Mouse (Mus musculus) midbrain, embryonic 12.5 days (tissue): ENCODE measurements at regions not wholly inside any gene's neighbourhood (a gene's known extent, or its start where the extent isn't known, plus 50 kb on each side); places are given as distances from the start of the nearest gene placed in this dataset.
"Not testable (repeated sequence)": the region's sequence is repeated elsewhere in the genome, so short reads cannot be mapped to it uniquely, and the experiment has no call there.

ENCODE experiments used
- ATAC-seq: fragments of 200-750 bp; cut with Nextera tagmentation; 2 replicates; pipeline ENCODE4 v1.8.0; 2017; ENCODE audit warnings: low read depth, moderate TSS enrichment, moderate library complexity; ENCODE audit not compliant: low FRiP score
- H3K27ac ChIP-seq: fragments of 300-500 bp; sonication (generic); replicated peaks from 2 replicates; pipeline ENCODE4 v1.5.1; 2016; ENCODE audit warnings: mild to moderate bottlenecking
- H3K27me3 ChIP-seq: fragments of 300-500 bp; sonication (generic); 2 replicates; pipeline ENCODE4 v1.6.1; 2016; ENCODE audit warnings: mild to moderate bottlenecking
- H3K36me3 ChIP-seq: fragments of 300-500 bp; sonication (generic); 2 replicates; pipeline ENCODE4 v1.6.1; 2016
- H3K4me1 ChIP-seq: fragments of 300-500 bp; sonication (generic); 2 replicates; pipeline ENCODE4 v1.6.1; 2016
- H3K4me2 ChIP-seq: fragments of 300-500 bp; sonication (generic); replicated peaks from 2 replicates; pipeline ENCODE4 v1.6.1; 2016; ENCODE audit warnings: mild to moderate bottlenecking, moderate library complexity
- H3K4me3 ChIP-seq: fragments of 300-500 bp; sonication (generic); 2 replicates; pipeline ENCODE4 v1.5.1; 2016; ENCODE audit warnings: mild to moderate bottlenecking
- H3K9ac ChIP-seq: fragments of 300-500 bp; sonication (generic); replicated peaks from 2 replicates; pipeline ENCODE4 v1.6.1; 2016; ENCODE audit warnings: mild to moderate bottlenecking, moderate library complexity
- H3K9me3 ChIP-seq: fragments of 300-500 bp; sonication (generic); 2 replicates; pipeline ENCODE4 v1.6.1; 2016; ENCODE audit warnings: mild to moderate bottlenecking
- WGBS: fragments of 180-500 bp; shearing (Covaris S2); methylation state at CpG from one replicate; pipeline ENCODE4 v1.1.7; 2016; 5-methylcytosine and 5-hydroxymethylcytosine counted together

GRCm38 (mm10) chr1:157048996-157049395, 59.5 kb downstream of the Tex35 start:
- Histone ChIP-seq H3K4me3 (no peak overlapping the region), H3K27me3 (0 out of 2 replicates have a peak, but pooled peaks cover 16% of the 10 kb centered on the region), H3K27ac (no peak overlapping the region), H3K4me1 (peaks cover 19% of the 10 kb centered on the region), H3K9me3 (no peaks in the 10 kb centered on the region), H3K4me2 (no peak overlapping the region), H3K9ac (no peak overlapping the region), H3K36me3 (no peaks in the 10 kb centered on the region)
- 0 out of 2 replicates have a peak, but pooled peaks have one; percentile 11 for ATAC-seq
- 86% methylated on average over 3 of the region's 3 CpGs for WGBS

GRCm38 (mm10) chr1:157048201-157048923, 60.1 kb downstream of the Tex35 start:
- Histone ChIP-seq H3K27me3 (0 out of 2 replicates have a peak, but pooled peaks cover 16% of the 10 kb centered on the region), H3K4me2 (0 out of 2 replicates have a peak overlapping the region, but pooled peaks have one; percentile 8), H3K36me3 (no peaks in the 10 kb centered on the region), H3K27ac (no peak overlapping the region; the same call in 1 of the 2 replicates), H3K4me3 (no peak overlapping the region), H3K9ac (no peak overlapping the region), H3K4me1 (peaks cover 19% of the 10 kb centered on the region), H3K9me3 (no peaks in the 10 kb centered on the region)
- peak; percentile 68 for ATAC-seq
- WGBS = 5% methylated on average over 11 of the region's 11 CpGs

GRCm38 (mm10) chr1:157047751-157048200, 60.7 kb downstream of the Tex35 start:
- Histone ChIP-seq H3K36me3 (no peaks in the 10 kb centered on the region), H3K4me1 (peaks cover 19% of the 10 kb centered on the region), H3K27ac (no peak overlapping the region), H3K4me3 (no peak overlapping the region), H3K9ac (no peak overlapping the region), H3K27me3 (0 out of 2 replicates have a peak, but pooled peaks cover 16% of the 10 kb centered on the region), H3K4me2 (no peak overlapping the region), H3K9me3 (no peaks in the 10 kb centered on the region)
- ATAC-seq = peak; percentile 35
- 48% methylated on average over 4 of the region's 4 CpGs for WGBS

GRCm38 (mm10) chr1:157046760-157047182, 61.7 kb downstream of the Tex35 start:
- 82% methylated on average over 4 of the region's 4 CpGs for WGBS
- Histone ChIP-seq H3K4me2 (no peak overlapping the region), H3K36me3 (no peaks in the 10 kb centered on the region), H3K4me1 (peaks cover 19% of the 10 kb centered on the region), H3K9ac (no peak overlapping the region), H3K27me3 (0 out of 2 replicates have a peak, but pooled peaks cover 14% of the 10 kb centered on the region), H3K4me3 (no peak overlapping the region), H3K9me3 (no peaks in the 10 kb centered on the region), H3K27ac (no peak overlapping the region)
- ATAC-seq = no peak

- Histone ChIP-seq H3K4me1 (peaks cover 37% of the 10 kb centered on the region), H3K9ac (no peak overlapping the region), H3K4me2 (peak overlapping the region; percentile 25; the same call in 1 of the 2 replicates), H3K4me3 (no peak overlapping the region), H3K27ac (peak overlapping the region; percentile 83), H3K9me3 (no peaks in the 10 kb centered on the region), H3K36me3 (no peaks in the 10 kb centered on the region), H3K27me3 (no peaks in the 10 kb centered on the region)
- ATAC-seq = peak; percentile 32
- 10% methylated on average over 2 of the region's 4 CpGs for WGBS
Measured at GRCm38 (mm10) chr1:157039836-157040196, 68.7 kb downstream of the Tex35 start.

GRCm38 (mm10) chr1:157039016-157039835, 69.3 kb downstream of the Tex35 start:
- H3K27ac ChIP-seq = peak overlapping the region; percentile 83
- H3K4me2 ChIP-seq = peak overlapping the region; percentile 25
- 10% methylated on average over 14 of the region's 14 CpGs for WGBS
- peaks cover 37% of the 10 kb centered on the region for H3K4me1 ChIP-seq
- no peak overlapping the region for H3K9ac ChIP-seq
- no peaks in the 10 kb centered on the region for H3K9me3 ChIP-seq
- ATAC-seq = peak; percentile 84
- no peaks in the 10 kb centered on the region for H3K27me3 ChIP-seq
- no peak overlapping the region for H3K4me3 ChIP-seq
- no peaks in the 10 kb centered on the region for H3K36me3 ChIP-seq

DNA sequence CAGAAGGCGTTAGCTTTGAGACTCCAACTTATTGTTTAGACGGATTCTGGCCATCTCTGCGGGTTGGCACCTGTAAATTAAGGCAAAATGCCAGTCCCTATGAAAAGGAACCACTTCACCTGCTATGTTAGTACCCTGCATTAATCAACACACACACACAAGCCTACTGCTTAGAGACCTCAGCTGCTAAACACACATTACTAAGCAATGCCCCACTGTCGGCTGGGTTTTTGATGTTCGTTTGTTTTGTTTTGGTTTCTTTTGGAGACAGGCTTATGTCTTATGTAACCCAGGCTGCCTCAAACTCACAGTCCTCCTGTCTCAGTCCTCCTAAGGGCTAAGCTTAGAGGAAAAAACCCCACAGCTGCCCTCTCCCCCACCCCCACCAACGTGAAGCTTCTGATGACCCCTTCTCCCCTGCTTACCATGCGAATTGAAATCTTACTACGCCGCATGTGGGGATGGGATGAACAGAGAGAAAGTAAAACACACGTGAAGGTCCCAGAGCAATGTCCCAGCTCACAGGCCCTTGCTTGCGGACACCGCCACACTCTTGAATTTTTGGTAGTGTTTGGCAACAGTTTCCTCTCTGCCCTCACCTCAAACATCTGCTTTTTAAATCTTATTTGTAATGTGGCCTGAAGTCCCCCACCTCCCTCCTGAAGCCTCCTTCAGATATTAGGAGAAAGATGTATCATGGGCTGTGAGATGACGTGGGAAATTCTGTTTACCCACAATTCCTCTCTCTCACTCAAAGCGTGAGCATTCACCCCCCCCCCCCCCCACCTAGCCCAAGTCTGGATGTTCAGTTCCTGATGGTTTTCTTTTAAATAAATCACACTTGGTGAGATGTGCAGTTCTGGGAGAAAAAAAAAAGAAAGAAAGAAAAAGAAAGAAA, 70.1 kb downstream of the Tex35 start:
- ATAC-seq = no peak
- 69% methylated on average over 14 of the region's 14 CpGs for WGBS
- no peaks in the 10 kb centered on the region for H3K9me3 ChIP-seq
- no peak overlapping the region for H3K9ac ChIP-seq
- H3K4me1 ChIP-seq = peaks cover 37% of the 10 kb centered on the region
- no peak overlapping the region for H3K4me3 ChIP-seq
- no peaks in the 10 kb centered on the region for H3K36me3 ChIP-seq
- H3K4me2 ChIP-seq = no peak overlapping the region
- no peaks in the 10 kb centered on the region for H3K27me3 ChIP-seq
- peak overlapping the region; percentile 83 for H3K27ac ChIP-seq

DNA sequence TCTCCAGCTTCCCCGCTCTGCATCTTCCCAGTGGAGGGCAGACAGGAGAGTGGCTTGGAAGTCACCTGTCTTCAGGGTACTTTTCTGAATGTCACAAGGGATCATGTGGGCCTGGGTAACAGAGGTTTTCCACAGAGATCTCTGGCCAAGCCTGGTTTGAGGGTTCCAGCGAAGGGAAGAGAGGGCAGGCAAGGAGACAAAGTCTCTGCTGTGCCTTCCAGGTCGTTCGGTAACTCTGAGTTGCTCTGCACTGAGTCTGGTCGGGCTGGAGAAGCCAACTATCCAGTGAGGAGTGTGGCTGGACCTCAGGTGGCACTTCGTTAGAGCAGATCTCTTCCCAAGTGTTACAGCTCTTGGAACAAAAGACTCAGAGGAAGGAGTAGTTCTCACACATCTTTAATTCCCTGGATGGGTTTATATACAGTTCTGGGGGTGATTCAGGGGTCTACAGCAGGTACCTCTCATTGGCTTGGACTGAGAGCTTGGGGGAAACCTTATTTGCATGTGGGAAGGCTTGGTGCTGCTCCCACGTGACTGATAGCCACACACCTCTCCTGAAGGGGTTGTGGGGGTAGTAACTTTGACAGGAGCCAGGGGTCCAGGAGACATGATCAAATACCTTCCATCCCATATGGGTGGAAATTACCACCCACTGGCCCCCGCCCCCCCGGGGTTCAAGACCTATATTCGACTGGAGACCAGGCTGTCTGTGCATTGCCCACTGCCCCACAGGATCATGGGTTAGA, 71.1 kb downstream of the Tex35 start:
- Histone ChIP-seq H3K36me3 (no peaks in the 10 kb centered on the region), H3K4me3 (no peak overlapping the region), H3K27ac (peak overlapping the region; percentile 83; the same call in 1 of the 2 replicates), H3K27me3 (no peaks in the 10 kb centered on the region), H3K4me1 (peaks cover 37% of the 10 kb centered on the region), H3K9ac (no peak overlapping the region), H3K4me2 (no peak overlapping the region), H3K9me3 (no peaks in the 10 kb centered on the region)
- WGBS = 83% methylated on average over 10 of the region's 10 CpGs
- ATAC-seq = no peak

DNA sequence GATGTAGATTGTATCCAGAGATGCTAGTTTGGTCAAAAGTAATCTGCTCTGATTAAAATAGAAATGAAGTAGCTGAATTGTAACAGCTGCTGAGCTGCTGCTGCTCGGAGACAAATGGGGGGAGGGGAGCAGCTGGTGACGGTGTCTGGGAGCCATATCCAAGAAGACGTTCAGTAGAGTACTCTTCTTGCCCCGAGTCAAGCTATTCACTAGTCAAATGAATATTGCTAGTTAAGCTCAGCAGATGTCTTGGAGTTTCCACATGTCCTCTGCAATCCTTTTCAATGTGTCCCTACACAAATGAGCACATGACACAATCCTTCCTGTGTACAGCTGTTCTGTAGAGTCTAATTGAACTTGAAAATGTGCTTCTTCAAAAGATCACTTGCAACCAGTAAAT, 71.7 kb downstream of the Tex35 start:
- Histone ChIP-seq H3K27ac (peak overlapping the region; percentile 8; the same call in 1 of the 2 replicates), H3K9me3 (no peaks in the 10 kb centered on the region), H3K36me3 (no peaks in the 10 kb centered on the region), H3K9ac (no peak overlapping the region), H3K4me2 (no peak overlapping the region), H3K4me3 (no peak overlapping the region), H3K27me3 (no peaks in the 10 kb centered on the region), H3K4me1 (peaks cover 37% of the 10 kb centered on the region)
- ATAC-seq = 0 out of 2 replicates have a peak, but pooled peaks have one; percentile 28
- 33% methylated on average over 4 of the region's 4 CpGs for WGBS

DNA sequence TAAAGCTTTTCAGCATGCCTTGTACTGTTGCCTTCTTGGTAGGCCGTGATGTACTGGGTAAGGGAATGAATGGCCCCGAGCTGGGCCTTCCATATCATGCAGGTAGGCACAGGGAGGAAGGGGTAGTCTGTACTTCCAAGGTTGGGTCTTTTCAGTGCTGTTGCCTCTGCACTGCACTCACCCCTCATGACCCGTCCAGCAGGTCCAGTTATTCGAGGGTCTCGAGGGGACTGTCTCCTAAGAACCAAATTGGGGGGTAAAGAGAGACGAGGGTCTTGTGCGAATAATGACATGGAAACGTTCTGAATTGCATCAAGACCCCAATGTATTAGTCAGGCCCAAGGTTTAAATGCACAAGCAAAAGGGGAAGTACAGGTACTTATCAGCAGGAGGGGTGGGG, 73.3 kb downstream of the Tex35 start:
- not testable (repeated sequence) for H3K36me3 ChIP-seq, H3K9me3 ChIP-seq, H3K4me2 ChIP-seq, H3K4me3 ChIP-seq, H3K27ac ChIP-seq, H3K27me3 ChIP-seq, H3K9ac ChIP-seq, ATAC-seq
- 91% methylated on average over 8 of the region's 8 CpGs for WGBS
- peaks cover 36% of the 10 kb centered on the region for H3K4me1 ChIP-seq

DNA sequence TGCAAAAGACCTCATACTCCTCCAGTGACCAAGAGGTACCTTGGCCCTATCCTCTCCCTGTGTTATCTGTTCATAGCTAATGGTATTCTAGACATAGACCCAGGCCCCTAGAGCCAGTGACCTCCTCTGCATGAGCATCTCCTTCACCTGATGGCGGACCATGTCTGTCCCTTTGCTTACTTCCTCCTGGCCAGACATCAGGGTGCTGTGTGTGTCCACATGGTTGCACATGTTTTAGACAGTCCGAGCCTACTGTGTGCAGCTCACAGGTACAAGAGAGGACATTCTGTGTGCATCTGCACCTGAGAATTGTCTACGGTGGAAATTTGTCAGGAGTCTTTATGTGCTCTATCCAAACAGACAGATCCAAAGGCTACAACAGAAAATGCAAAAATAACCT, 79.8 kb downstream of the Tex35 start:
- Histone ChIP-seq H3K4me2 (no peak overlapping the region), H3K36me3 (no peaks in the 10 kb centered on the region), H3K4me1 (no peaks in the 10 kb centered on the region), H3K9ac (no peak overlapping the region), H3K9me3 (no peaks in the 10 kb centered on the region), H3K27me3 (no peaks in the 10 kb centered on the region), H3K4me3 (no peak overlapping the region), H3K27ac (no peak overlapping the region)
- 93% methylated on average over 3 of the region's 3 CpGs for WGBS
- ATAC-seq = no peak
